Mouse (Mus musculus): ENCODE measurements around the gene Car5a.
A peak's percentile ranks its signal among the peaks of the same experiment; 100 is the strongest.

Car5a gene

DNA sequence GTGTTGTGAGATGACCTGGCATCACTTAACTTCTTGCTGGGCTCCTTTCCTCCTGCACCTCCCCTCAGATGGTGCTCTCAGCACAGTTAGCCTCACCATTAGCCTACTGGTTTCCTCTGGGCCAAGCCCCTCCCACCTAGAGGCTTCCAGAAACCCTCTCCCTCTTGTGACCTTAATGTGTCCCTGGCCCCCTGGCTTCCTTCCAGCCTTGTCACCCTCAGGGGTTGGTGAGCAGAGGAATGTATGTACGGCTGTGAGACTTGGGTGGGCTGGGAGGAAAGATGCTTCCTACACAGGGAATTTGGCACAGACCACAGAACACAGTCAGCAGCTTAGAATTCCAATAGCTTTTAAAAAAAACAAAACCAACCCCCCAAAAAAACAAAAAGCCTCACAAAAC, 63.9 kb downstream of the Car5a start:
- peak; percentile 36 for DNase-seq (ENCODE audit: low read depth)

DNA sequence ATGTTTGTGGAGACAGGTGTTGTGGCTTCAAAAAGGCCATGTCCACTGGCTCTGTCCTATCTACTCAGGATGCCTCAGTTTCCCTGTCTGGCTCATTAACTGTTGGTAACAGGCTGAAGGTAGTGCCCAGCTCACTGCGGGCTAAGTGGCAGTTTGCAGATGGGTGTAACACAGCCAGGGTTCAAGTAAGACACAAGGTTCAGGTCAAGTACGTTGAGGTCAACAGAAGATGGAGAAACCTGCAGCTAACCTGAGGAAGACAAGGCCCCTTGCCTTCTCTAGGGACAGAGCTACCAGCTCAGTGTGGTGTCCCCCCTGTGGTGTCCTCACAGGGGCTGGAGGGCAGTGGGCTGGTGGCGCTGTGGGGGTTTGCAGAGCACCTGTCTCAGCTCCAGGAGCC, 65.0 kb downstream of the Car5a start:
- no peak for DNase-seq (ENCODE audit: low read depth)

DNA sequence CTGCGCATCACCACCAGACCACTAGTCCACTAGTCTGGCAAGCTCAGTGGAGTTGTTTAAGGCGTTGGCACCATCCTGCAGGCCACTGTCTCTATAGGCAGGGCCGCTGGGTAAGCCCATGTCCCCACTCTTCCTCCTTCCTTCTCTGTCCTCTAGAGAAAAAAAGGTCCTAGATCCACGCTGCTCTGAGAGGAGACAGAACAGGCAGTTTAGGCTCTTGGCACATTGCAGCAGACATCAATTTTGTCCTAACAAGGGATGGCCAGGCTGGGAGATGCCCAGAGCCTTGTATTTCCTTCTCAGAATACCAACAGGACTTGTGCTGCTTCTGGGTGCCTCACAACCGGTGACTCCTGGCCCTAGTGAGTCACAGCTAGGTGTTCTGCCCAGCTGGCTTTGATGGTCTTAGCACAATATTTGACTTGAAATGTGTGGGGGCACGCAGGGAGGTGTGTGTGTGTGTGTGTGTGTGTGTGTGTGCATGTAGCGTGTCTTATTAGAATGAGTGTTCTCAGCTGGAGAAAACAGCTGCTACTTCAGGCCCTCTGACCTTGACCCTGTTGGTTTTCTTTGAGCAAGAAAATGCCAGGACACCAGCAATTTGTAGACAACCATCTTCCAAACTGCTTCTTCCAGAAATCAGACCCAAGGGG, 66.8 kb downstream of the Car5a start:
- no peak for DNase-seq (ENCODE audit: low read depth)

DNA sequence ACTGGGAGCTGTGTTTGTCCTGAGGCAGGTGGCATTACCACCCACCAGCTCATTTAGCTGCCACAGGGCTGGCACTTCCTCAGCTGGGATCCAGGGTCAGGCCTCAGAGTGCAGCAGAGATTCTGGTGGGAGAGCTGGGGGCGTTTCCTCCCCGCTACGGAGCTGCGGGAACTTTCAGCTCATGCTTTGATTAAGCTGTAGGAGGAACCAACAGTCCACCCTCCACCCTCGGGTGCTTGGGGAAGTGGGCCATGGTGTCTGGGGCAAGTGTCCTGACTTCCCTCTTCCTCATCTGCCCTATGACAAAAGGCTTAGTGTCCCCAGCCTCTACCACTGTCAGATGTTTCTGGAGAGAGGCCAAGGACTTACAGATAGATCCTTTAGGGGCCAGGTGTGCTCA, 67.5 kb downstream of the Car5a start:
- DNase-seq (ENCODE audit: low read depth) = no peak

DNA sequence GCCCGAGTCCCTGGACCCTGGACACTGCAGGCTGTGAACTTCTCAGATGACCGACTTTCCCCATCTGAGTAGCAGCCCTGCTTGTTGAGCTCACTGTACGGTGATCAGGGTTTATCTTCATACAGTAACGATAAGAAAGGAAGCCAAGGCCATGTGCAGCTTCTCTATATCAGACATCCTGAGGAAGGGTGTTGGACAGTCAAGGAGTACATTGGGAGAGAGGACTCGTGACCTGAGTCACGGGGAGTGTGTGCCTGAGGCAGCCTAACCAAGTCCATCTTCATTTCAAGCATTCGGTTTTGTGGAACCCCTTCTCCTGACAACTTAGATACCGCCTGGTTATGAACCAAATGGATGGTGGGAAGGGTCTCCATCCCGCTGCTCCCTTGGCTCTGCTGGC, 69.2 kb downstream of the Car5a start:
- no peak for DNase-seq (ENCODE audit: low read depth)

DNA sequence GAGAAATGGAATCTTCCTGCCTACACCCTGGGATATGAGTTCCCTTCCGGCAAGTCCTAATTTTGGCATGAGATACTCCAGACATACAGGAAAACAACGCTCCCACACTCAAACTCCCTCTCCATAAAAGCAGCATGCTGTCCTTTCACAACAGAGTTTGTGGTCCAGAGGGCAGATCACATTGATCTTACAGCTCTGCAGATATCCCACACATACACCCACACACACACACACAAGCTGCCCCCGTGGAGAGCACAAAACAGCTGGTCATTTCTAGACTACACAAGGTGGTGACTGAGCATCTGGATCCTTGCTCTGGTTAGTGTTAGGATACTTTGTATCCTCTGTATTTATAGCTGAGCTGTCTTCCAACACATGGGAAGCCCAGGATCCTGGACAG, 69.7 kb downstream of the Car5a start:
- no peak for DNase-seq (ENCODE audit: low read depth)

DNA sequence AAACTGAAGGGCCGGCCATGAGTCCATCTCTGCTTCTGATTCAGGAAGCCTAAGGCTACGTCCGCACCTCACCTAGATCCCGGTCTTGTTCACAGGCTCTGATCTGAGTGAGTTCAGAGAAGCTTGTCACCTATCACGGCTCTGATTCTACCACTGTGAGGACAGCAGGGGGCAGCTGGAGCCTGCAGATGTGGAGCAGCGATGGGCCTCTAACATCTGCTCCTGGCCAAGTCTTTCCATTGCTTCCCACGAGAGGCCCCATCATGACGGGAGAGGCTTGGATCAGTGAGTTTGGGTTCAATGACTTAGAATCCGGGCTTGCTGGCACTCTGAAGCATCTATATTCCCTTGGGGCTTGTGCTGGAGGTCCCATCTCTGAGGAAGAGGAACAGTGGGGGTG, 70.7 kb downstream of the Car5a start:
- peak; percentile 89 for DNase-seq (ENCODE audit: low read depth)

DNA sequence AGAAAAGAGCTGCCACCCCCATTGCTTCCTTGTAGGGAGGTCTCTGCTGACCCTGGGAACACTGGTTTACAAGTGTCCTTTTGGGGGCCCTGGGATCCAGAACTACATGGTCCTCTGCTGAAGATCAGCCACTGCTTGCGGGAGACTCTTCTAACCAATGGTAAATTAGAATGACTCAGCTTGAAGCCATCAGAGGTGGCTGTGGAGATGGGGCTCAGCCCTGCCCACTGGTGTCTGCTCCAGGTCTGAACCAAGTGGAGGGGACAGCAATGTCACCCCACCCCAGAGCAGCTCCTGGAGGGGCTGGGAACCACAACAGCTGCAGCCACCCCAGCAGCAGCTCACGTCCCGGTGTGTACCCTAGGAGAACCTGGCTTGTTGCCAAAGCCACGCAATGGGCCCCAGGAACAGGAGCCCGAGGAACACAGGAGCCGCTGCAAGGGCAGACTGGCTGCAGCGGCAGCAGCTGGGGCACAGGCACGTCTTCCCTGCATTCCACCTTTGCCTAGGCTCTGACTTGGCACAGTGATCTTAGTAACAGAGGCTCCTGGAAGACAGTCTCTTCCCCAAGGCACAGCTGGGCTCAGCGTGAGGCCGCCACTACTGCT, 72.8 kb downstream of the Car5a start:
- peak; percentile 20 for DNase-seq (ENCODE audit: low read depth)

DNA sequence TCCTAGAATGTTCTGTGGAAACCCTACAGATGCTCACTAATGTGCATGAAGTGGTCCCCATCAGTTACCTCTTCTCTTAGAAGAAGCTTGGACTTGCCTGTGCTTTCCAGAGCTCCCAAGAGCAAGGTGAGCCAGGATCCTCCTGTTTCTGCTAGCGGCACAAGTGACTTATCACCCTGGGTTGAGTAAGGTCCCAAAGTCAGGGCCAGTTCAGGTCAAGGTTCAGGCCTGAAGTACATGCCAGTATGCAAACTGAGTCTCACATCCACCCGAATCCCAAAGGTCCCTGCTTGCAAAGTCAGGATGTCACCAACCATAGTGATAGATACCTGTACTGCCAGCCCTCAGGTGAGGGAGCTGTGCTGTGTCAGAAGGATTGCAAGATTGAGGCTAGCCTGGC, 74.5 kb downstream of the Car5a start:
- DNase-seq (ENCODE audit: low read depth) = no peak

DNA sequence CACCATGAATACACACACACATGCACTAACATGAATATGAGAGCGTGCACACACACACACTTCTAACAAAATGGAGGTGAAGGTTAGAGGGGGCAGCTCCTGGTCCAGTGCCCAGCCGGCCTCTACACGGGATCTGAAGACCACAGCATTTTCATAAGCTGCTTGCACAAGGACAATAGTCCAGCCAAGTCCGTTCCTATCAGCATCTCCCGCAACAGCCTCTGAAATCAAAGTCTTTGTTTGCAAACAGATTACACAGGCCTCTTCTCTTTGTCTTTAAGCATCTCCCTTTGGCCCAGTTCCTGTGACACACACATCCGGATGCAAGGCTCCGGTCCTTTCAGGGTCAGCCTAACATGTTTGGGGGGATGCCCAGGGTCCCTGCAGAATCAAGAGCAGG, 75.8 kb downstream of the Car5a start:
- no peak for DNase-seq (ENCODE audit: low read depth)

DNA sequence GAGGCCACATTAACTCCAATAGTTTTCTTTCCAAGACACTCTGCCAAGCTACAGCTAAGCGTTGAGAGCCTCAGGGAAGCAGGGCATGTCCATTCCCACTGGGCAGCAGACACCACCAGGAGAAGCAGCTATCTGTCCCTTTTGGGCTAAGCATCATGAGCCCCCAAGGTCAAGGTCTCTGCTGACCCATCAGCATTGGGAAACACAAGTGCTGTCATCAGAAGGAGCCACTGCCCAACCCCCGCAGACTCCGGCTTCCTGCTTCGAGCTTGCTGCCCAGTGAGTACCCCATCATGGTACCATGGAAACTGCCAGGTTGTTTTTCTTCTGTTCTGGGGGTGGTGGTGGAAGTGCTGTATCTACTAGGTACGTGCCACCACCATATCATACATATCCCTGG, 76.5 kb downstream of the Car5a start:
- DNase-seq (ENCODE audit: low read depth) = no peak

Measured in NIH3T3 (cell line).